Mouse (Mus musculus) stomach, postnatal 0 days (tissue): ENCODE measurements around the gene Gpatch8.

ENCODE experiments used
- CTCF ChIP-seq: IDR thresholded peaks from 2 replicates; pipeline ENCODE4 v1.5.1; 2016; ENCODE audit warnings: antibody characterized with exemption, low read depth, mild to moderate bottlenecking, moderate library complexity
- EP300 ChIP-seq: optimal IDR thresholded peaks from 2 replicates; pipeline ENCODE3; 2016; ENCODE audit warnings: antibody characterized with exemption

DNA sequence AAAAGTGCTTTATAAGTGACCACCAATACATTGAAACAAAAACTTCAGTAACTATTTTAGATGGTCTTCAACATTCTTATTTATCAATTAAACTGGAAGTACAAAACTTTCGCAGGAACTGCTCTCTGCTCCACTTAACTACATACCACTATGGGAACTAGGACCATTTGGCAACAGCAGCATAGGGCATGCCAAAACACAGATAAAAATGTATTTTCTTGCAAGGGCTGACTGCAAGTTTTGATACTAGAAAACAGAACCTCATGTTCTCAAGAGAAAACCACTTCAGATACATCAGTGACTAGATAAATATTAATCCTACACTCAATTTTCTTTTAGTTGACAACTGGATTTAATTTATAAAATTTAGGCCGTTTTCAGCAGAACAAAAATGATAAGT, 22.1 kb downstream of the Gpatch8 start:
- TF ChIP-seq CTCF (no peak), EP300 (no peak)
